Comparison of ENCODE assay signal across 39 mouse cellular contexts in the genomic region with DNA sequence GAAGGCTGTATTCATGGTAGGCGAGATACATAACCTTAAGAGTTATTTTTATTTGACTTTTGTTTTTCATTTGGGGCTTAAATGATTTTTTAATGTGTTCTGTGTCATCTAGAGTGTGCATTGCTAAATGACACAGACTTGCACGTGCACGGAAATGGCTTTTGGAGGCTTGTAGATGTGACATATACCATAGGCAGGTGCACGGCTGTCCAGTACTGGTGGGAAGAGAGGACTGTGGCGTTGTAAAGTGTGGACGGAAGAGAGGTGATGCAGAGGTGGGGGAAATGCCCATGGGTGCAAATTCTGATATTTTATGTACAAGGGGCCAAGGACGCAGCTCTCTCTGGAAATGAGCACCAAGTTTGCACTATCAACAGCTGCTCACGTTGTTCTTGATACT. TPM values are rescaled to one million over a fixed set of nuclear protein-coding genes. Genes with fewer than 3 reads are reported as not detected.
"Had no signal": no experiment of that assay in that cellular context is flagged by ENCODE, and none has a peak within 500 bp of the region (broad histone marks: within the 10 kb centered on the region; RNA-seq: fewer than 3 reads in every experiment).

No protein-coding gene starts in this region.

- DNase-seq: gastrocnemius, adult 2 months; gastrocnemius, postnatal 10 days; gastrocnemius, postnatal 25 days; heart, adult 18-20 months; heart, postnatal 10 days; heart, postnatal 4 days; kidney, adult 11 months; kidney, adult 2 months; kidney, adult 9 months; kidney, postnatal 14 days; kidney, postnatal 36 days; layer of hippocampus, adult 9-11 months; layer of hippocampus, postnatal 36 days; left cerebral cortex, postnatal 4 days had no signal

- H3K27ac ChIP-seq: gastrocnemius, adult 2 months; heart, embryonic 10.5 days; hindbrain, embryonic 10.5 days; hindbrain, embryonic 12.5 days; hindbrain, embryonic 14.5 days; kidney, embryonic 15.5 days; kidney, postnatal 0 days; limb, embryonic 13.5 days; limb, embryonic 15.5 days had no signal

- H3K4me3 ChIP-seq: gastrocnemius, adult 2 months; heart, embryonic 10.5 days; heart, embryonic 12.5 days; hindbrain, embryonic 10.5 days; hindbrain, embryonic 12.5 days; kidney, embryonic 15.5 days; limb, embryonic 13.5 days; limb, embryonic 15.5 days had no signal

- H3K36me3 ChIP-seq: heart, embryonic 10.5 days; heart, embryonic 12.5 days; hindbrain, embryonic 10.5 days; hindbrain, embryonic 12.5 days; kidney, embryonic 15.5 days; limb, embryonic 13.5 days; limb, embryonic 15.5 days had no signal

- H3K27me3 ChIP-seq: limb, embryonic 15.5 days had no signal

RNA-seq across cellular contexts. Expression of a gene that starts 2.1 kb away (rescaled TPM):
- total RNA-seq: layer of hippocampus, adult 18-20 months; layer of hippocampus, postnatal 14 days; layer of hippocampus, postnatal 36 days; left cerebral cortex, adult 18-20 months; left cerebral cortex, adult 8-10 months; left cerebral cortex, postnatal 25 days; left cerebral cortex, postnatal 4 days had no signal

RNA-seq across cellular contexts. Expression of a gene that starts 34.5 kb away (rescaled TPM):
- total RNA-seq: gastrocnemius, adult 2 months; gastrocnemius, postnatal 10 days; gastrocnemius, postnatal 25 days; granulocyte monocyte progenitor cell, adult 5-6 weeks; heart, adult 8-10 months; heart, postnatal 10 days; heart, postnatal 25 days; layer of hippocampus, adult 18-20 months; layer of hippocampus, adult 8-10 months; layer of hippocampus, postnatal 36 days; left cerebral cortex, adult 18-20 months; left cerebral cortex, adult 8-10 months; left cerebral cortex, postnatal 10 days; left cerebral cortex, postnatal 25 days; liver, adult 2 months had no signal
- polyA plus RNA-seq: liver, adult 2 months had no signal

RNA-seq across cellular contexts. Expression of a gene that starts 43.8 kb away (rescaled TPM):
- total RNA-seq: gastrocnemius, adult 2 months; gastrocnemius, postnatal 10 days; gastrocnemius, postnatal 25 days; gastrocnemius, postnatal 4 days; granulocyte monocyte progenitor cell, adult 5-6 weeks; heart, adult 8-10 months; heart, postnatal 10 days; heart, postnatal 25 days had no signal
- polyA plus RNA-seq: heart, embryonic 12.5 days; heart, embryonic 14.5 days; intestine, embryonic 14.5 days; intestine, embryonic 16.5 days; kidney, adult 2 months; limb, embryonic 11.5 days; limb, embryonic 15.5 days had no signal
